Mouse (Mus musculus): ENCODE data around the gene Ybey. TPM values are rescaled to one million over a fixed set of nuclear protein-coding genes. Genes with fewer than 3 reads are reported as not detected.
A peak's percentile ranks its signal among the peaks of the same experiment; 100 is the strongest.

Gene Ybey
- 5.3 and 5.7 TPM in 2 replicates for polyA plus RNA-seq (2016; fragmentation: Nextera tagmentation; extraction: Ambion mirVana)

GRCm38 (mm10) chr10:76468203-76469162, at the start of gene Ybey, which contains the start of gene Mcm3ap:
TSS of gene Ybey (minus strand) at chr10:76469114.
TSS of gene Mcm3ap (plus strand) at chr10:76468927.
- Histone ChIP-seq H3K4me2 (peak within 1 kb of the TSS; percentile 69), H3K27me3 (replicated peaks) (no peaks in the 10 kb centered on the region), H3K4me1 (peaks cover 26% of the 10 kb centered on the region), H3K4me3 (peak within 1 kb of the TSS; percentile 80), H3K36me3 (peaks cover 58% of the 10 kb centered on the region), H3K27ac (peak within 1 kb of the TSS; percentile 95), H3K9ac (peak within 1 kb of the TSS; percentile 78), H3K9me3 (replicated peaks) (no peaks in the 10 kb centered on the region)
- peak; percentile 97 for ATAC-seq
- 1% methylated on average over 55 of the region's 55 CpGs for WGBS (ENCODE audit: insufficient replicate concordance)

GRCm38 (mm10) chr10:76512965-76513583, 44.2 kb upstream of the Ybey start:
- Histone ChIP-seq H3K4me2 (no peak overlapping the region), H3K9ac (no peak overlapping the region), H3K27ac (no peak overlapping the region), H3K36me3 (peaks cover 77% of the 10 kb centered on the region), H3K27me3 (replicated peaks) (no peaks in the 10 kb centered on the region), H3K4me1 (0 out of 2 replicates have a peak, but pooled peaks cover 5% of the 10 kb centered on the region), H3K4me3 (no peak overlapping the region), H3K9me3 (replicated peaks) (no peaks in the 10 kb centered on the region)
- WGBS (ENCODE audit: insufficient replicate concordance): 42% methylated on average over 5 of the region's 5 CpGs
- ATAC-seq: peak; percentile 81

DNA sequence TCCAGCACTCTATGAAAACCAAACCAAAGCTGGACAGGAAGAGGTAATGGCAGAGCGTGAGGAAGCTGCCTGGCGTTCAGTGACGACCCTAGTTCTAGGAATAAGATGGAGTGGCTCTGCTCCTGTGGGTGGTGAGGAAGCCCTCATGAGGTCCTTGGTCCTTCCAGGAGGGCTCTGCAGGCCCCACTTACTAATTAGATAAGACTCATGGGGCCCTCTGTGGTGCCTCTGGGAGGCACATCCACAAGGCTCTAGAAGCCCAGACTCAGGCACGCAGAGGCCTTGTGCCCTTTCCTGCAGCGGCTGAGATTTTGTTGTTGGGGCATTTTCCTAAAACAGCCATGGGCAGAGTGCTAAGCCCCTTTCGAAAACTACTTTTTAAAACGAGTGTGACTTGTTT, 37.0 kb upstream of the Ybey start:
- Histone ChIP-seq H3K9ac (no peak overlapping the region), H3K4me1 (peaks cover 14% of the 10 kb centered on the region), H3K4me2 (no peak overlapping the region), H3K36me3 (peaks cover 93% of the 10 kb centered on the region), H3K9me3 (replicated peaks) (no peaks in the 10 kb centered on the region), H3K27me3 (replicated peaks) (no peaks in the 10 kb centered on the region), H3K4me3 (no peak overlapping the region), H3K27ac (no peak overlapping the region)
- 61% methylated on average over 7 of the region's 7 CpGs for WGBS (ENCODE audit: insufficient replicate concordance)
- ATAC-seq: peak; percentile 69; the same call in 1 of the 2 replicates

GRCm38 (mm10) chr10:76504271-76504943, 35.5 kb upstream of the Ybey start:
- 85% methylated on average over 11 of the region's 11 CpGs for WGBS (ENCODE audit: insufficient replicate concordance)
- ATAC-seq: no peak
- H3K9ac ChIP-seq: no peak overlapping the region
- peaks cover 14% of the 10 kb centered on the region for H3K4me1 ChIP-seq
- H3K9me3 ChIP-seq (replicated peaks): no peaks in the 10 kb centered on the region
- H3K27me3 ChIP-seq (replicated peaks): no peaks in the 10 kb centered on the region
- peaks cover 94% of the 10 kb centered on the region for H3K36me3 ChIP-seq
- H3K27ac ChIP-seq: no peak overlapping the region
- no peak overlapping the region for H3K4me3 ChIP-seq
- no peak overlapping the region for H3K4me2 ChIP-seq

GRCm38 (mm10) chr10:76497522-76497921, 28.6 kb upstream of the Ybey start:
- Histone ChIP-seq H3K4me3 (no peak overlapping the region), H3K27me3 (replicated peaks) (no peaks in the 10 kb centered on the region), H3K4me2 (no peak overlapping the region), H3K9me3 (replicated peaks) (no peaks in the 10 kb centered on the region), H3K36me3 (peaks cover 94% of the 10 kb centered on the region), H3K9ac (no peak overlapping the region), H3K4me1 (peaks cover 38% of the 10 kb centered on the region), H3K27ac (no peak overlapping the region)
- WGBS (ENCODE audit: insufficient replicate concordance): 90% methylated on average over 4 of the region's 4 CpGs
- ATAC-seq: no peak

GRCm38 (mm10) chr10:76496366-76496765, 27.5 kb upstream of the Ybey start:
- H3K27ac ChIP-seq: peak overlapping the region; percentile 46
- H3K27me3 ChIP-seq (replicated peaks): no peaks in the 10 kb centered on the region
- no peak overlapping the region for H3K9ac ChIP-seq
- 0 out of 2 replicates have a peak, but pooled peaks have one; percentile 37 for ATAC-seq
- H3K4me1 ChIP-seq: peaks cover 38% of the 10 kb centered on the region
- H3K4me3 ChIP-seq: no peak overlapping the region
- 48% methylated on average over 7 of the region's 7 CpGs for WGBS (ENCODE audit: insufficient replicate concordance)
- H3K9me3 ChIP-seq (replicated peaks): no peaks in the 10 kb centered on the region
- peak overlapping the region; percentile 14; the same call in 1 of the 2 replicates for H3K4me2 ChIP-seq
- peaks cover 87% of the 10 kb centered on the region for H3K36me3 ChIP-seq

DNA sequence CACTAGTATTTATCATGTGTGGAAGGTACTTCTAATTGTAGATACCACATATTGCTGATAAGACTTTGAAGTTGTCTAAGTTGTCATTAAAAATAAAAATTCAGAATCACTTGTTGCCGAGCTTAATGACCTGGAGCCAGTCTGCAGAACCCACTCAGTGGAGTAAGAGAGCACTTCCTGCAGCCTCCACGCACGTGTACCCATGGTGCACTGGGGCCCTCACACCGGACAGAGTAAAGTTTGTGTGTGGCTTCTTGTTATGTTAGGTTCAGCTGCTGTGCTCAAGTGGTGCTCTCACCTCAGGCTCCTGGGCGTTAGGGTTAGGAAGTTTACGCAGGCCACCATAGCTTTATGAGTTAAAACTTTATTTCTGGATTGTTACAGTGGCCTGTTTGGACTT, 26.6 kb upstream of the Ybey start:
- Histone ChIP-seq H3K4me1 (peaks cover 38% of the 10 kb centered on the region), H3K27ac (peak overlapping the region; percentile 46), H3K27me3 (replicated peaks) (no peaks in the 10 kb centered on the region), H3K36me3 (peaks cover 87% of the 10 kb centered on the region), H3K9me3 (replicated peaks) (no peaks in the 10 kb centered on the region), H3K9ac (no peak overlapping the region), H3K4me3 (no peak overlapping the region), H3K4me2 (no peak overlapping the region)
- WGBS (ENCODE audit: insufficient replicate concordance): 77% methylated on average over 6 of the region's 6 CpGs
- no peak for ATAC-seq

GRCm38 (mm10) chr10:76493527-76493926, 24.6 kb upstream of the Ybey start:
- Histone ChIP-seq H3K4me3 (no peak overlapping the region), H3K4me2 (no peak overlapping the region), H3K36me3 (peaks cover 87% of the 10 kb centered on the region), H3K27ac (no peak overlapping the region), H3K9me3 (replicated peaks) (no peaks in the 10 kb centered on the region), H3K4me1 (peaks cover 45% of the 10 kb centered on the region), H3K27me3 (replicated peaks) (no peaks in the 10 kb centered on the region), H3K9ac (no peak overlapping the region)
- 27% methylated on average over 1 of the region's 1 CpGs for WGBS (ENCODE audit: insufficient replicate concordance)
- ATAC-seq: peak; percentile 86

DNA sequence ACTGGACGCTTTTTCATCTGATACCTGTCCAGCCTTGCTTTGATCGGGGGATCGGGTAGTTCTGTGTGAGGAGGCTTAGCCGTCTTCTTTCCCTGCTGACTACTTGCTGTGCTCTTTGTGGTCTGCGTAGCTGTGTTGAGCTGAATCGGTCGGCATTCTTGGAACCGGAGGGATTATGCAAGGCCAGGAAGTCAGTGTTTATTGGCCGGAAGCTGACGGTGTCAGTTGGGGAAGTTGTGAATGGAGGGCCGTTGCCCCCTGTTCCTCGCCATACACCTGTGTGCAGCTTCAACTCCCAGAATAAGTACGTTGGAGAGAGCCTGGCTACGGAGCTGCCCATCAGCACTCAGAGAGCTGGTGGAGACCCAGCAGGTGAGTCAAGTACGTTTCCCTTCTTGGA, 20.3 kb upstream of the Ybey start:
- H3K9me3 ChIP-seq (replicated peaks): no peaks in the 10 kb centered on the region
- H3K36me3 ChIP-seq: peaks cover 92% of the 10 kb centered on the region
- no peaks in the 10 kb centered on the region for H3K27me3 ChIP-seq (replicated peaks)
- H3K27ac ChIP-seq: no peak overlapping the region
- peaks cover 37% of the 10 kb centered on the region for H3K4me1 ChIP-seq
- 65% methylated on average over 15 of the region's 15 CpGs for WGBS (ENCODE audit: insufficient replicate concordance)
- H3K4me3 ChIP-seq: no peak overlapping the region
- ATAC-seq: no peak
- no peak overlapping the region for H3K9ac ChIP-seq
- no peak overlapping the region for H3K4me2 ChIP-seq

DNA sequence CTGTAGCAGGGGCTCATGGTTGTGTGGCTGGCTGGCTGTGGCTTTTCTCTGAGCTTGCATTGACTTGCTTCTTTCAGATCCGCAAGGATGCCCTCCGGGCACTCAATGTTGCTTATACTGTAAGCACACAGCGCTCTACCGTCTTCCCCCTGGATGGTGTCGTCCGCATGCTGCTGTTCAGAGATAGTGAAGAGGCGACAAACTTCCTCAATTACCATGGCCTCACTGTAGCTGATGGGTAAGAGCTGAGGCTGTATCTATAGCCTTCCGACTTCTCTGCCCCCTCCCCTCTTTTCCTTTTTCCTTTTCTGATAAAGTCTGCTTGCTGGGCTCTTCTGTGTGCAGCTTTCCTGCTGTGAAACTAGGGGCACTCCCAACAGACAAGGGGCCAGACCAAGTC, 19.4 kb upstream of the Ybey start:
- no peaks in the 10 kb centered on the region for H3K27me3 ChIP-seq (replicated peaks)
- no peak overlapping the region for H3K9ac ChIP-seq
- WGBS (ENCODE audit: insufficient replicate concordance): 28% methylated on average over 8 of the region's 8 CpGs
- peak; percentile 84 for ATAC-seq
- peaks cover 27% of the 10 kb centered on the region for H3K4me1 ChIP-seq
- H3K27ac ChIP-seq: peak overlapping the region; percentile 73
- no peak overlapping the region for H3K4me3 ChIP-seq
- H3K4me2 ChIP-seq: peak overlapping the region; percentile 22; the same call in 1 of the 2 replicates
- peaks cover 92% of the 10 kb centered on the region for H3K36me3 ChIP-seq
- H3K9me3 ChIP-seq (replicated peaks): no peaks in the 10 kb centered on the region

- 56% methylated on average over 2 of the region's 2 CpGs for WGBS (ENCODE audit: insufficient replicate concordance)
- no peak overlapping the region for H3K4me2 ChIP-seq
- peaks cover 99% of the 10 kb centered on the region for H3K36me3 ChIP-seq
- H3K9me3 ChIP-seq (replicated peaks): no peaks in the 10 kb centered on the region
- no peak overlapping the region for H3K9ac ChIP-seq
- no peaks in the 10 kb centered on the region for H3K27me3 ChIP-seq (replicated peaks)
- ATAC-seq: no peak
- peaks cover 20% of the 10 kb centered on the region for H3K4me1 ChIP-seq
- H3K4me3 ChIP-seq: no peak overlapping the region
- H3K27ac ChIP-seq: peak overlapping the region; percentile 13; the same call in 1 of the 2 replicates
Measured at GRCm38 (mm10) chr10:76486302-76486701, 17.4 kb upstream of the Ybey start.
